Mouse (Mus musculus): Measurements from ENCODE around the gene Kdm5a. TPM values are rescaled to one million over a fixed set of nuclear protein-coding genes. Genes with fewer than 3 reads are reported as not detected.

Kdm5a gene
- polyA plus RNA-seq, 1 experiment from 2014 or later: 55.3 TPM

DNA sequence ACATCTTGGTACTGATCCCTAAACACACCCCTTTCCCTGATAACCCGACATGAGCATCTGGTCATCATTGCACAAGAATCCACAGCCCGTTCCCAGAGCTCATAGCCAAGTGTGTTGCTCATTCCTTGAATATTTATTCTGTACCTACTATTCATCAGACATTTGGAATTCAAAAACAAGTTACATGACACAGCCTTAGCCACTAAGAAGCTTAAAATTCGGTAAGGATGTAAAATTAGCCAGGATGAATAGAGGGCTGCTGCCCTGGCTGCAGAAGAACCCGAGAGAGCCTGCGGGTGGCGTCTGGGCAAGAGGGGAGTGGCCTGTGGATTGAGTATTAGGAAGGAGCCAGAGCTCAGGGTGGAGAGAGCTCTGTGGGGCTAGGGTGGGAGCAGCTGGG, 118.8 kb downstream of the Kdm5a start:
- 46% methylated on average over 6 of the region's 6 CpGs for WGBS
- Histone ChIP-seq H3K27me3 (replicated peaks; ENCODE audit: low read depth, poor library complexity, severe bottlenecking) (no peaks in the 10 kb centered on the region), H3K36me3 (replicated peaks) (peaks cover 15% of the 10 kb centered on the region), H3K9me3 (no peaks in the 10 kb centered on the region), H3K4me1 (no peaks in the 10 kb centered on the region; the same call in 1 of the 2 replicates), H3K27ac (replicated peaks) (no peak overlapping the region), H3K4me3 (no peak overlapping the region)
- DNase-seq (ENCODE audit: low spot score): no peak

DNA sequence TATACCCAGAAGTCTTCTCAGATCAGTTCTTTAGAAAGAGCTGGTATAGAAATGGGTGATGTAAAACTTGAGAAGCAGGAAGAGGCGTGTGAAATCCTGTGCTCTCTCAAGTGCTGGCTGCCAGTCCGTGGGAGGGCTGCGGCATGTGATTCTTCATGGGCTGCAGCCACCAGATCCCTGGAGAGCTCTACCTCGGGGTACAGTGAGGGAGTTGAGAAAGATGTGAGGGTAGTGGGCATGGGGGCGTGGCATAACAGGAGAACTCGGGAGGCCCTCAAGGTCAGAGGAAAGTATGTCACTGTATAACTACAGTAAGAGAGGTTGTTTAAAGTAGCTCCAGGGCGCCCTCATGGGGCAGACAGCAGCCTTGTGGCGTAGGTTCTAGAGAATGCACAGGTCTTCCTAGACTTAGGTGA, 119.3 kb downstream of the Kdm5a start:
- H3K9me3 ChIP-seq: no peaks in the 10 kb centered on the region
- H3K27ac ChIP-seq (replicated peaks): no peak overlapping the region
- H3K36me3 ChIP-seq (replicated peaks): peaks cover 15% of the 10 kb centered on the region
- WGBS: 39% methylated on average over 8 of the region's 8 CpGs
- no peak overlapping the region for H3K4me3 ChIP-seq
- H3K27me3 ChIP-seq (replicated peaks; ENCODE audit: low read depth, poor library complexity, severe bottlenecking): no peaks in the 10 kb centered on the region; the same call in 1 of the 2 replicates
- peak; percentile 36 for DNase-seq (ENCODE audit: low spot score)
- no peaks in the 10 kb centered on the region; the same call in 1 of the 2 replicates for H3K4me1 ChIP-seq

DNA sequence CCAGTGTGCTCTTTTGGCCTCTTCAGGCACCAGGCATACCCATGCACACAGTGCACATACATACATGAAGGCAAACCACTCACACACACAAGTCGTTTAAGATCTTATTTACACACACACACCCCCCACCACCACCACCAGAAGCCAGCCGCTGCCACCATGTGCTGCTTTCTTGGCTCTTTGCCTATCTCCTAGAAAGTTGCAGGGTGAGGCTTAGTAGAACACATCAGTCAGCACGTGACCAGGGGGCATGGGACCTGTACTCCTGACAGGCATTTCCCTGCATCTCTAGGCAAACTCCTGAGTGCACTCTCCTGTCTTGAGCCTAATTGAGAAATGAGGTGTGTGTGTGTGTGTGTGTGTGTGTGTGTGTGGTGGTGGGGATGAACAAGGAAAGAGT, 121.1 kb downstream of the Kdm5a start:
- no peak overlapping the region for H3K4me3 ChIP-seq
- DNase-seq (ENCODE audit: low spot score): no peak
- no peaks in the 10 kb centered on the region; the same call in 1 of the 2 replicates for H3K4me1 ChIP-seq
- H3K27ac ChIP-seq (replicated peaks): no peak overlapping the region
- no peaks in the 10 kb centered on the region for H3K9me3 ChIP-seq
- peaks cover 4% of the 10 kb centered on the region for H3K27me3 ChIP-seq (replicated peaks; ENCODE audit: low read depth, poor library complexity, severe bottlenecking)
- WGBS: 77% methylated on average over 3 of the region's 3 CpGs
- H3K36me3 ChIP-seq (replicated peaks): peaks cover 15% of the 10 kb centered on the region

DNA sequence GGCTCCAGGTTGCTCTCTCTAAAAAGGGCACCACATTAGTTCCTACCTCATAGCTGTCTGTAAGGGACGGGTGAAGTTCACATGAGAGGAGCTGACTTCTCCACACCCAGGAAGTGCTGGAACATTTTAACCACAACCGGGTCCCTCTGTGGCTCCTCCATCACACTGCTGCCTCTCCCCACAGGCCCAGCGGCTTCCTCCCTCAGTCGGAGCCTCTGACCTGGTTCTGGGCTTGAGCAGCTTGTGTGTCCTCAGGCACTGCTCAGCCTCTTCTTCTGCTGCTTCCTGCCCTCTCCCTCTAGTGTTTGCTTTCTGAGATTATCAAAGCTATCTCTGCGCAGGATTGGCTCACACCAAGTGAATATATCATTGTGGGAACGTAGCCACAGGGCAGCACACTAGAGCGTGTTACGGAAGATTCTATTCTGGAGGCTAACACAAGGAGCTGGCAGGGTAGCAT, 122.2 kb downstream of the Kdm5a start:
- Histone ChIP-seq H3K4me1 (no peaks in the 10 kb centered on the region; the same call in none of the 2 replicates), H3K4me3 (no peak overlapping the region), H3K27ac (replicated peaks) (no peak overlapping the region), H3K9me3 (no peaks in the 10 kb centered on the region), H3K27me3 (replicated peaks; ENCODE audit: low read depth, poor library complexity, severe bottlenecking) (peaks cover 15% of the 10 kb centered on the region), H3K36me3 (replicated peaks) (peaks cover 11% of the 10 kb centered on the region)
- WGBS: 62% methylated on average over 8 of the region's 8 CpGs
- no peak for DNase-seq (ENCODE audit: low spot score)

DNA sequence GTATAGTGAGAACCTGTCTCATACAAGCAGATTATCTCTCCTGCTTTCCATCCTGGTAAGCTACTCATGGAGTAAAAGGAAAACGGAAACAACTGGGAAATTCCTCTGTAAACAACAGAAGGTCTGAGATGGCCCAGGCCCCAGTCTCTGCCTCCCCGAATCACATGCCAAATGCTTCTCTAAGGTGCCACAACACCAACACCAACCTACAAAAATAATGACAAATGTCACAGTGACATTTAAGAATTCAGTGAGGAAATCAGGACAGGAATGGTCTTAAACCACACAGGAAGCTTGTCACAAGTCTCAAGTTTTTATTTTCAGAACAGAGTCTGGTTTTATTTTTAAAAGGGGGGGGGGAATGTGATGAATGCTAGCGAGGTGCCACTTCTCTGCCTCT, 124.7 kb downstream of the Kdm5a start:
- peaks cover 21% of the 10 kb centered on the region for H3K4me1 ChIP-seq
- no peaks in the 10 kb centered on the region for H3K9me3 ChIP-seq
- no peaks in the 10 kb centered on the region for H3K36me3 ChIP-seq (replicated peaks)
- 79% methylated on average over 3 of the region's 3 CpGs for WGBS
- no peak for DNase-seq (ENCODE audit: low spot score)
- H3K27ac ChIP-seq (replicated peaks): no peak overlapping the region
- H3K27me3 ChIP-seq (replicated peaks; ENCODE audit: low read depth, poor library complexity, severe bottlenecking): peaks cover 40% of the 10 kb centered on the region
- no peak overlapping the region for H3K4me3 ChIP-seq

DNA sequence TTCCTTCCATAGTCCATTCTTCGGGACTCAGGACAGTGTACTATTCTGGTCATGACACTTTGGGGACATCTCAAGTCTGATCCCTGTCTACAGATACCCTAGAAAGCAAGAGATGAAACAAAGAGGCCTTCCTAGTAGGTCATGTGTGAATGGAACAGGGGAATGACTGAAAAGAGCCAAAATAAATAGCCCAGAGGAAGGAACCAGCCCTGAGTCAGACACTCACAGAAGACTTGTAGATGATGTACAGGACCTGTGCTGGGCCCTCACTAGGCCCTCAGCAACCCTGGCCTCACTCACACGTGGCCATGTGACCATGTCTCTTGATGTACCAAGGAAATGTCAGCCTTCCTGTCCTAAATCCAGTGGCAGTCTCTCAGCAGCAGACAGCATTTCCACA, 125.5 kb downstream of the Kdm5a start:
- WGBS: 70% methylated on average over 2 of the region's 2 CpGs
- DNase-seq (ENCODE audit: low spot score): no peak
- no peak overlapping the region for H3K27ac ChIP-seq (replicated peaks)
- no peak overlapping the region for H3K4me3 ChIP-seq
- peaks cover 49% of the 10 kb centered on the region for H3K27me3 ChIP-seq (replicated peaks; ENCODE audit: low read depth, poor library complexity, severe bottlenecking)
- no peaks in the 10 kb centered on the region for H3K36me3 ChIP-seq (replicated peaks)
- H3K9me3 ChIP-seq: no peaks in the 10 kb centered on the region
- H3K4me1 ChIP-seq: peaks cover 28% of the 10 kb centered on the region

DNA sequence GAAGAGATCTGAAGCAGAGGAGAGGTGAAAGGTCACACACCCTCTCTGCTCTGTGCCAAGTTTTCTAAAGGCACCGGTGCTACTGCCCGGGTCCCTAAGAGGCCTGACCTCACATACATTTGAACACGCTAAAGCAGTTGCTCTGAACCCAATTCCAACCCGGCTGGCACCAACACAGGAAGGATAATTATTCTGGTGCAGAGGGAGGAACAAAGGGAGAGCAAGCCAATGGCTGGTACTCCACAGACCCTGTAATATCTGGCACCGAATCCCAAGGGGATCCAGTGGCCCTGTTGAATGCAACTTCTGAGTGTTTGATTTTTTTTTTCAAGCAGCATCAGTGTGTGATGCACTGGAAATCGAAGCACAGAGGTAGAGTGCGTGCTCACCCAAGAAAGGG, 127.1 kb downstream of the Kdm5a start:
- DNase-seq (ENCODE audit: low spot score): no peak
- no peaks in the 10 kb centered on the region for H3K36me3 ChIP-seq (replicated peaks)
- no peaks in the 10 kb centered on the region for H3K9me3 ChIP-seq
- peaks cover 33% of the 10 kb centered on the region for H3K4me1 ChIP-seq
- no peak overlapping the region for H3K27ac ChIP-seq (replicated peaks)
- H3K4me3 ChIP-seq: no peak overlapping the region
- 52% methylated on average over 7 of the region's 7 CpGs for WGBS
- peaks cover 62% of the 10 kb centered on the region for H3K27me3 ChIP-seq (replicated peaks; ENCODE audit: low read depth, poor library complexity, severe bottlenecking)

DNA sequence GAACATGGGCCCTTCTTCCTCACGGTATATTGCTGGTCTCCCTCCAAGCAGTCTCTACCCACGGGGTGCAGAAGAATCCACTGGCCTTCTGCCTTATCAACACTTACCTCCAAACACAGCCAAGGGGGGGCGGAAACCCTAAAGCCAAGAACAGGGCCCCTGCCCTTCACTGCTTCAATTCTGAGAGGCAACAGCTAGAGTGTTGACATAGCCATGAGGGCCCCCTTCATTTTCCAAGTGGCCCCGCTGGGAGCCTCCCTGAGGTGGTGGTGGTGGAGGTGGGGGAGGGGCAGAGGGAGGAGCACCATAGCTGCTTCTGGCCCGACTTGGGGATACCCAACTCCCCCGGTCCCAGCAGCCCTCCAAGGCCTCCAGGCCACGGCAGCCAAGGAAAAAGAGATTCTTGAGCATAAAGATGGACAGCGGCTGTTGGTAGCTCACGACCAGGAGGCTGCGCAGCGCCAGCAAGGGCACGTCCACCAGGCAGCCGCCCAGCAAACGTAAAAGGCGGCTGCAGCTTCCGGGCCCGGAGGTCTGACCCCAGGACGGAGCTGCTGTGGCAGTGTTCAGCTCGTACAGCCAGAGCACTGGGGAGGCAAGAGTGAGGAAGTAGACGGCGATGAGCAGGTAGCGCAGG, 128.1 kb downstream of the Kdm5a start:
- peaks cover 62% of the 10 kb centered on the region for H3K27me3 ChIP-seq (replicated peaks; ENCODE audit: low read depth, poor library complexity, severe bottlenecking)
- peaks cover 33% of the 10 kb centered on the region for H3K4me1 ChIP-seq
- no peak for DNase-seq (ENCODE audit: low spot score)
- no peaks in the 10 kb centered on the region for H3K36me3 ChIP-seq (replicated peaks)
- WGBS: 8% methylated on average over 22 of the region's 22 CpGs
- peak overlapping the region; percentile 75 for H3K4me3 ChIP-seq
- no peaks in the 10 kb centered on the region for H3K9me3 ChIP-seq
- H3K27ac ChIP-seq (replicated peaks): no peak overlapping the region; the same call in 1 of the 2 replicates

DNA sequence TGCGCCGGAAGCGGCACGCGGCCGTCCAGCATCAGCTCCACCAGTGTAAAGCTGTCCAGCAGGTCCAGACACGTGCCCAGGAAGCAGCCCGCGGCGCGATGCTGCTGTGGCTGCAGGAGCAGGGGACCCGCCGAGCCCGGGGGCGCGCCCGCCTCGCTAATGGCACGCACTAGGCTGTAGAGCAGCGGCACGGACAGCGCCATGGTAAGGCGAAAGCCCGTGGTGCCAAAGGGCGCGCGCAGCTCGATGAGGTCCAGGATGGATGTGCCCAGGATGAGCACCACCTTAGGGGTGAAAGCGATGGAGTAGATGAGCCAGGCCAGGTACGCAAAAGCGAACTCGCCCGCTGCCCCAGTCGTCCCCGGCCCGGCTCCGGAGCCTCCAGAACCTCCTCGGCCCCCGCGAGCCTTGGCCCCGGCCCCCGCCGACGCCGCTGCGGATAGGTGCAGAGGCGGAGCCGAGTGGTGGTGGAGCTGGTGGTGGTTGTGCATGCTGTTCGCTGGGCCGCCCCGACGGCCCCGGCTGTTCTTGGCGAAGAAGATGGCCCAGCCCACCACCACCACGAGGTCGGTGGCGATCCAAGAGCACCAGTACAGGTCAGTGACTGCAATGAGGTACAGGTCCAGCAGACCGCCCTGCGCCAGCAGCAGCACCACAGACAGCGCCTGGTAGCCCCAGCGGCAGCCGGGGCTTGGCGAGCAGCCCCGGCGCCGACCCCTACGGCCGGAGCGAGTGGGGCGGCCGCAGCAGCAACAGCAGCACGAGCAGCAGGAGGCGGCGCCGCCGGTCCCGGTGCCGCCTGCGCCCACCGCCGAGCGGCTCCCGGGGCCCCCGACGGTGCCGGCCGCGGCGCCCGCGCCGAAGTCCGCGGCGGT, 128.8 kb downstream of the Kdm5a start:
- peak; percentile 73 for DNase-seq (ENCODE audit: low spot score)
- H3K4me1 ChIP-seq: peaks cover 33% of the 10 kb centered on the region
- no peaks in the 10 kb centered on the region for H3K9me3 ChIP-seq
- H3K4me3 ChIP-seq: peak overlapping the region; percentile 75
- H3K27me3 ChIP-seq (replicated peaks; ENCODE audit: low read depth, poor library complexity, severe bottlenecking): peaks cover 62% of the 10 kb centered on the region
- no peaks in the 10 kb centered on the region for H3K36me3 ChIP-seq (replicated peaks)
- whole genome bisulfite sequencing: 1% methylated on average over 95 of the region's 95 CpGs
- H3K27ac ChIP-seq (replicated peaks): peak overlapping the region; percentile 83

DNA sequence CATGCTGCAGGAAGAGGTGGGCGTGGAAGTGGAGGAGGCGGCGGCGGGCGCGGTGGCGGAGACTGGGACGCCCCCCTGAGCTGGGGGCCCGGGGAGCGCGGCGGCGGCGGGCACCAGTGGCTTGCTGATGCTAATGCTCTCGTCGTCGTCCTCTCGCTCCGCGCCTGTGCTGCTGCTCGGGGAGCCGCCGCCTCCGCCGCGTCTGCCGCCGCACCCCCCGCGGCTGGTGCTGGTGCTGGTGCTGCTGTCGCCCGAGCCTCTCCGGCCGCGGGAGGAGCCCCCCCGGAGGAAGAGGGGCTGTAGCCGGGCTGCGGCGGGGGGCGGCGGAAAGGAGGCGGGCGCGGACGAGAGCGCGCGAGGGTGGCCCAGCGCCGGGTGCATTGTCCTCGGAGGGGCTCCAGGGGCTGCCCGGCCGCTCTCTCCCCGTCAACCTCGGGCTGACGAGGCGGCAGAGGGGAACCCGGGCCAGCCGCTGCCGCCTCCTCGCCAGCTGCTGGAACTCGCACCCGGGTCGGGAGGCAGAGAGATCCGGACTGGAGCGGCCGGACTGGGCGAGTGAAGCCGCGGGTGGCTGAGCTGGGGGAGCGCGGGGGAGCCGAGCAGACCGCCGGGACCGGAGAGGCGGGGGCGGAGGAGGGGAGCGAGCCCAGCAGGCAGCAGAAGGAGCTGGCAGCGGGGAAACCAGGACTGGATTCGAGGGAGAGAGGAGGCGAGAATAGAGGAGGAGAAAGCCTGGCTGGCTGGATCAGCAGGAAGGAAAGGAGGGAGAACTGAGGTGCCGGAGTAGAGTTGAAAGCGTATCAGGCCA, 129.7 kb downstream of the Kdm5a start, which contains the start of gene Tmem121b:
TSS of gene Tmem121b (minus strand) at position 434 of the 808 bp plus-strand sequence.
- Histone ChIP-seq H3K27me3 (replicated peaks; ENCODE audit: low read depth, poor library complexity, severe bottlenecking) (peaks cover 62% of the 10 kb centered on the region), H3K4me1 (peaks cover 33% of the 10 kb centered on the region), H3K4me3 (peak within 1 kb of the TSS; percentile 75), H3K9me3 (no peaks in the 10 kb centered on the region), H3K27ac (replicated peaks) (peak within 1 kb of the TSS; percentile 83), H3K36me3 (replicated peaks) (no peaks in the 10 kb centered on the region)
- DNase-seq (ENCODE audit: low spot score): peak; percentile 89
- WGBS: under 1% methylated on average over 77 of the region's 84 CpGs
